Mouse (Mus musculus) heart, adult 18-20 months (tissue): ENCODE measurements around the gene Lrrc1. TPM values are rescaled to one million over a fixed set of nuclear protein-coding genes. Genes with fewer than 3 reads are reported as not detected.

Experiments used
- DNase-seq, 2 experiments: peaks; one replicate each; pipeline ENCODE4 v3.0.0; 2021 to 2022; ENCODE audit warnings: mixed read lengths in 1 of 2
- total RNA-seq, 2 experiments: library from RNA; stranded (reverse); gene quantifications; 2 replicates each; pipeline ENCODE4 v1.2.3; 2021

Lrrc1 gene
- total RNA-seq, 2 experiments from 2014 or later = 14.3 to 16.9 TPM

GRCm38 (mm10) chr9:77543351-77544321, 1.0 kb downstream of the Lrrc1 start:
- DNase-seq = peak; percentile 51 to 69

DNA sequence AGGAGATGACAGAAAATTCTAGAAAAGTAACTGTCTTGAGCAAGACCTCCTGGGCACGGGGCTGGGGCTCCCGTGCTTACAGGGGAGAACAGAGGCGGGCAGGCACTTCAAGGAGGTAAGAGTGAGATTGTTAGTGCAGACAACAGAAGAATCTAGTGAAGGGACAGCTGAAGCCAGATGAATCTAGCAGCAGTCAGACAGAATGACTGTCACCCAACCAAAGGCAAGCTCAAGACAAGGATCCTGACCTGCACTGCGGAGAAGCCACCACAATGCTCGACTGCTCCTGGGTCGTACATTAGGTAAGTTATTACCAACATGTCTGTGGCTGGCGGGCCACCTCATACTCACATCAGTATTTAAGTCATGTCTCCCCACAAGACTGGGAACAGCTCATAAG, 3.1 kb downstream of the Lrrc1 start:
- DNase-seq = no peak

- DNase-seq = no peak
Observed at GRCm38 (mm10) chr9:77539232-77539631, 5.4 kb downstream of the Lrrc1 start.

DNA sequence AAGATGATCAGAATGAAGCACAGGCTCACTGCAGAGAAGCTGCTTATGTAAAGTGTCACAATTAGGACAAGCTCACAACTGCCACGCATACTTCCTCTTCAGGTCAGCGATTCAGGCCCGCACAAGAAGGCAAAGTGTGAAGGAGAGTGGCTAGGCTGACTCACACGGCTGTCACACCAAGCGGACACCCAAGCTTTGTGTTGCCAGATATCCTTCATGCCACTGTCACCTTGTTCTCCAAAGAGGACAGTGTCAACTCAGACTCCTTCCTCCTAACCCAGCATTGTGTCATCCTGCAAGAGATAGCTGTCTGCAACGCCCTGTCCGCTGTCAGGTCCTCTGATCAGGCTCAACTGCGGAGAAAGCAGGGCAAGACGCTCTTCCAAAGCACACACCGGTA, 7.3 kb downstream of the Lrrc1 start:
- DNase-seq = no peak

DNA sequence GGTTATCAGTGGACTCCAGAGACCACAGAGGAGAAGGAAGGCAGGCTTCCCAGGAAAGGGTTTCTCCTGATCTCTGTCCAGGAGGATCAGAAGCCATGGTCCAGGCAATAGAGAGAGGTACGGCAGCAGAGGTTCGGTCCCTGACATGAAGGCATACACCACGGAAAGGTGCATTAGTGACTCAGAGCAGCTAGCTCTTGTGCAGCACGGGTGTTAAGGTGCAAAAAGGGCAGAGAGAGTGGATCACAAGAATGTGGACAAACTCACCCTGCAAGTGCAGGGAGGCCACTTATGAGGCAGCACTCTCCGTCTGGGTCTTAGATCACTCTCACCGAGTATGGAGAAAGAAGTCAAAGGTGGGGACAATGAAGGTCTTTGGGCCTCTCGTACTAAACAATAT, 7.8 kb downstream of the Lrrc1 start:
- no peak for DNase-seq

- no peak for DNase-seq
Observed at GRCm38 (mm10) chr9:77536286-77536685, 8.4 kb downstream of the Lrrc1 start.

DNA sequence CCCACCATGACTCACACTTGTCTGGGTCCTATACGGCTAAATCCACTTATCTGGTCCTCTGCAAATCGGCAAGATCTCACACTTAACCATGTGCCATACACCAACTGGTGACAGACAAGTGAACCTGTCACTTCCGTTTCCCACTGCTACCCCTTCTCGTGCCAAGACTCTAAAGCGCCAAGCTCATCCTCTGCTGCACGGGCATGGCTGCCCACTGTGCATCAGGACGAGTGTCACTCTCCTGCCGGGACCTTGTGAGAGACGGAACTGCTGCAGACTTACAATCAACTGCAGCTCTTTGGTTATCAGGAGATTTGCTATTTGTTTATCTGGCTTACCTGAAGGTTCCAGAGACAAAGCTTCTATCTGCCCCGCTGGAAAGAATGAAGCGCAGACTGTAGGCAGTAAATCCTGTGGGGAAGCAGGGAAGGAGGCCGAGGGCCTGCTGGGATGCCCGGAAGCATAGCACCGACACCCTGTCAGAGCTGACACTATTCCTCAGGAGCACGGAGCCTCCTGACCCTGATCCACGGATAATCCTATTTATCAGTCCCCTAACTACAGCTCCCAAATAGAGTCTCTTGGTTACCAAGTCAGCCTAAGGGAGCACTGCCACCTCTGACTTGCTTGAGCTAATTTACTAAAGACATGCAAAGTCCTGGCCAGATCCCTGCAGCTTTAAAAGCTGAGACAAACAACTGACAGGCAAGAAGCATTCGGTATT, 9.5 kb downstream of the Lrrc1 start:
- DNase-seq = no peak

DNA sequence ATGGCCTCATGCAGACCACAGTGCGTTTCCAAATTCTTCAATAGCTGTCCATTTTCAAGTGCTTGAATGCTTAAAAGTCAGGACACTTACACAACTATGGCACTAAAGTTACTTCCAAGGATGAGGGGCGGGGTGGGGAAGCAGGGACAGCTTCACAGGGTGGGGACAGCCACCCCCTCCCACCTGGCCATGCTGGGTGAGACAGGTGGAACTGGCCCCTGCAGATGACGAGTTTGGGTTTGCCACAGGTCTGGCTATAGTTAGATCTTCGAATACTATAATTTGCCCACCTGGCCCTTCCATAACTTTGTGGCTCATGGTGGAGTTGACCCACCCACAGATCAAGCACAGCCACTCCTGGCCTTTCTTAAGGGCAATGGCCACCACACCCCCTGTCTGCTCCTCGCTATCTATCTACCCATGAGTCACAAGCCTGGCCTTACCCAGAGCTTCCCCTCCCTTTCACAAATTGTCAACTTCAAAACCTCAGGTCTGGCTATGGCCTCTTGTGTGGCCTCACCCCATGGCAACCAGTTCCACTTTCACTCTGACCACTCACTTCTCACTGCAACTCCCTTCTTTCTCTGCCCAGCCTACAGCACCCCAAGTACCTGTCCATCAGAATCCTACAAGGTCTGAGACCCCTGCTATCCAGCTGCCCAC, 16.2 kb downstream of the Lrrc1 start:
- DNase-seq = no peak

- no peak for DNase-seq
Observed at GRCm38 (mm10) chr9:77527170-77527569, 17.5 kb downstream of the Lrrc1 start.

GRCm38 (mm10) chr9:77526715-77527114, 18.0 kb downstream of the Lrrc1 start:
- no peak for DNase-seq

DNA sequence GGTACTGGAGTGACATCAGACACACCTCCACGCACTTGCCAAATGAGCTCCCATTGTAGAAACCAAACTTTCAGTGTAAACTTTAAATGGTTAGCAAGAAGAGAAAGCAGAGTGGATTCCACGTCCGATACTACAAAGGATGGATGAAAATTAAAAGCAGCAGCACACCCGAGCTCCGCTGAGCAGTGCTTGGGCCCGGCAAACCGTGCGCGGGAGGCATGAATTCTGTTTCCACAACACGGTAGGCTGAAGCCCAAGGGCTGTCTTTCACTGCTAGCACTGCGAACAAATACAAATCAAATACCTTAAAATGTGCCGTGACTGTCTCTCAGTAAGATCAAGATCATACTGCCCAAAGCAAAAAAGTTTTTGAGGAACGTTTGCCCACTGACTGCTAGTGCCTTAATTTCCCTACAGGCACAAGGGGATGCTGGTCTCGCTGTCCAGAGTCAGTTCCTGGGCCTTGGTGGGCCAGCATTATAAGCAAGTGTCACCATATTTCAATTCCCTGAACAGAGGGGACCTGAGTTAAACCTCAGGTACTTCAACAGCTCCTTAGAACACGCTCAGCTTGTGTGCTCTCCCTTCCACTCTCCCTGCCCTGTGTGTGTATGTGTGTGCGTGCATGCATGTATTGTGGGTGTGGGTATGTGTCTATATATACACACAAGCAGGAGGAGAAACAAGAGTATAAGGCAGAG, 18.9 kb downstream of the Lrrc1 start:
- DNase-seq = no peak

DNA sequence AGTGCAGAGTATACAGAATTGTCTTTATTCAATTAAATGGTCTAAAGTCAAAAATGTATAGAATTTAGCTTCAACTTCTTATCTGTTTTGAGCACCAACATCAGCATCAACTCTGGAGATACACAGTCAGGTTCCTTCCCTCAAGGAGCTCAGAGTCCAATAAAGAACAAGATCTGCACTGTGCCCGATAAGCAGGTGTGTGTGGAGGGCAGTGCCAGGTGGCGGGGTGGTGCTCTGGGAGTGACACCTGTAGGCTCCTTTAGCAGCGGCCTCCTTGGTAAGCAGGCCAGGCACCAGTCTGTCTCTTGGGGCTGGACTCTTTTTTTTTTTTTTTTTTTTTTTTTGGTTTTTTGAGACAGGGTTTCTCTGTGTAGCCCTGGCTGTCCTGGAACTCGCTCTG, 20.9 kb downstream of the Lrrc1 start:
- DNase-seq = no peak

GRCm38 (mm10) chr9:77522476-77522875, 22.2 kb downstream of the Lrrc1 start:
- DNase-seq = no peak

DNA sequence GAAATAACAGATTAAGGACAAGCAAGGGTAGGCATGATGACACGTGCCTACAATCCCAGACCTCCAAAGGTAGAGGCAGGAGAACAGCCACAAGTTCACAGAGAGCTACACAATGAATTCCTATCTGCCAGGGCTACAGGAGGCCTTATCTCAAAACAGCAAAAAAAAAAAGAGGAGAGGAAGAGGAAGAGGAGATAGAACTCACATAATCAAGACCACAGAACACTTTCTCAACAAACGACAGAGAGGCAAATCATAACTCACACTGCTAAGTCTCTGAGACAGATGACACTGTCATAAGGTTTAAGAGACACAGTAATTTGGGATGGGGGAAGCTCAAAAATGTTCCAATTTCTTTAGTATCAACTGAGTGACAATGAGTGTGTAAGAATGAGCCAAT, 25.5 kb downstream of the Lrrc1 start:
- DNase-seq = no peak

GRCm38 (mm10) chr9:77516782-77517364, 27.8 kb downstream of the Lrrc1 start:
- DNase-seq = no peak

- no peak for DNase-seq
Observed at GRCm38 (mm10) chr9:77513892-77514291, 30.8 kb downstream of the Lrrc1 start.

DNA sequence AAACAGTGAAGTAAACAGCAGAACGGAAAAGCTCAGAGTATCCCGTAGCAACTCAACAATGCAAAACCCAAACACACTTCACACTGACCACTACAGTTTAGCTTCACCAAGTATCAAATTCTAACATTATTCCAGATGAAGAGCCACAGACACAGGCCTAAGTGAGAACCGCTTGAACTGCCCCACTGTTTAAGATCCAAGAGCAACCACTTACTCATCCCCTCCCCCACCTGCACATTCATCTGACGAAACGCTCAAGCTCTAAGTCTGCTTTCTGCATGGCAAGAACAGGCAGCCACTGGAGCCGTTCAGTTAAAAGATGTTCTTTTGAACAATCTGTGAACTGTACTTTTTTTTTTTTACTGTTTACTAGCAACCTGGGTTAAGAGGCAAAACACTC, 32.5 kb downstream of the Lrrc1 start:
- DNase-seq = no peak

DNA sequence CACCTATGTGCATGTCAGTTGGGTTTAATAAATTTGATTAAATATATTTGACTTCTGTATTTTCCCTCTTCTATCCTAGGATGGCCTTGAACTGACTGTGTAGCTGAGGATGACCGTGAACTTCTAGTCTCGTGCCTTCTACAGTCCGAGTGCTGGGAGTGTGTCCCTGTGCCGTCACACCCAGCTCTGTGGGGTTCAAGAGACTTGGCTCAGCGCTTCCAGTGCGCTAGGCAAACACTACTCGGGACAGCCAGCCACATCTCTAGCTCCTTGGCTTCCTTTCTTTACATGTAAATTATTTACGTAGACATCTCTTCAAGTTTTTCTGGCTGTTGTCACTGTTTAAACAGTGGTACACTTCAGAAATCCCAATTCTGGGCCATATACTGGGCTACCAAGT, 34.1 kb downstream of the Lrrc1 start:
- no peak for DNase-seq

DNA sequence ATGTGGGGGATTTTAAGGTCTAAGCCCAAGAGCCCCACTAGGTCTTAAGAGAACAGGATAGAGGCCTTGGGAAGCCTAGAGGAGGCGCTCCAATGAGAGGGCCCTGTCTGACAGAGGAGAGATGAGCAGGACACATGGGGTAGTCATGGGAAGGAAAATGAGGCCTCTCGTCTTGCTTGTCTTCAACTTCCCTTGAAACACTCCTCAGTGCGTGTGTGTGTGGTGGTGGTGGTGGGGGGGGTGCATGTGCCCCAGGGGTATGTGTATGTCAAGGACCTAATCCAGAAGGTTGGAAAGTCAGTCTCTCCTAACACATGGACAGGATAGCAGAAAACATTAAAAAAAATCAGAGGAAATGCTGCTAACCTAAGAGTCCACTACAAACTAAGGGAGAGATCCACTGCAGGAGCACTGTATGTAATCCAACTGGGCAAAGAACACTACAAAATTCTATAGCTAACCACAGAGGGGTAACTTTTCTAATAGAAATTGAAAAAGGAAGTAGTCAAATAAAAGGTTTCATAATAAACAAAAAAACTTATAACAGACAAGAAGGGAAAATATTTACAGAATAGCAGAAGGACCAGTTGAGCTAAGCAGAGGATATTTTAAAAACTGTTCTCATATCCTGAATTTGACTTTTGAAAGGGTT, 36.8 kb downstream of the Lrrc1 start:
- no peak for DNase-seq

DNA sequence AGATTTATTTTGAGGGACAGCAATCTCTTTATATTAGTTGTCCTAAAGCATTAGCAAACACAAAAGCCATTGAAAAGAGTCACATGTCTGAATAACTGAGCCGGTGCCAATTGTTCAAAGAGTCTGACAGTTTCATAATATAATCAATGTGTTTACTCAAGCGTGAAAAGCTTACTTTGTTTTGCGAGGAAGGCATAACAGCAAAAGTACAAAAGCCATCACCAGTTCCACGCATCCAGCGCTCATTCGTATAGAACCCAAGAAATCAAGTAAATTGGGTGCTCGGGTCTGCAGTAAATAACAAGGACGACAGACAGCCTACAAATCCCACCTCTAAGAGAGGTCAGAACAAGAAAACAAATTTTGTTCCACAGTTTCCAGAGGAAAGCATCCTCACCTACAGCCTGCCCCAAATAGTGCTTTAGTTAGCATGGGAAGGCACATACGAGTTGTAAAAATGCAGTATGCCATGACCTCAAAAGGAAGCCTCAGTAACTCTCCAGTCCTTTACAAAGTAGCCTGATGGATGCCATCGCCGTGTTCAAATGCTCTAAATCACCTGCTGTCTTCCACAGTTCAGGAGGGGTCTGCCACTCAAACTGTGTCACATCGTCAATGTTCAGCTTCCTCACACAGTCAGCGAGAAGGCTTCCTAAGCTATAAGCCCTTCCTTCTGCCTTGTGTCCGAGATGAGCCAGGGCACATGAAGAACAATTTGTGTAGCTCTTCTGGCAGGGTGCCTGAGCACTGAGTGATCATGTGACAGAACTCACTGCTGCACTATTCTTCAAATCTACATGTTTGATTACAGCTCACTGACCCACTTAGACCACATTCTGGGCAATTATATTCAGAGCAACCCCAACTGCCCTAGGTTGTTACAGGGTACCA, 41.9 kb downstream of the Lrrc1 start:
- peak; percentile 35 to 47 for DNase-seq
